Mouse (Mus musculus) MEL (cell line): ENCODE measurements around the gene Nemf. TPM values are rescaled to one million over a fixed set of nuclear protein-coding genes. Genes with fewer than 3 reads are reported as not detected.

Experiments used
- DNase-seq: peaks from one replicate; pipeline ENCODE4 v3.0.0; 2011; ENCODE audit warnings: low read depth, low spot score
- H3K27ac ChIP-seq: 2 replicates; pipeline ENCODE4 v1.5.1; 2012; ENCODE audit warnings: low read depth, mild to moderate bottlenecking, control low read depth, low read length, moderate library complexity; ENCODE audit not compliant: control insufficient read depth
- H3K27me3 ChIP-seq, 2 experiments: fragments of 150-350 bp in 1 of 2; sonication (generic) in 1 of 2; 2 replicates each; pipeline ENCODE4 v1.6.1; 2012; ENCODE audit warnings: low read length in 2 of 2, mild to moderate bottlenecking in 2 of 2, improper control_type of control experiment in 1 of 2, moderate library complexity in 1 of 2; ENCODE audit not compliant: insufficient read depth in 2 of 2, control insufficient read depth in 1 of 2
- H3K36me3 ChIP-seq, 2 experiments: 2 replicates each; pipeline ENCODE4 v1.6.1; 2012 to 2014; ENCODE audit warnings: low read length in 2 of 2, improper control_type of control experiment in 1 of 2, inconsistent platforms in 1 of 2, mild to moderate bottlenecking in 1 of 2; ENCODE audit not compliant: insufficient read depth in 2 of 2, control insufficient read depth in 1 of 2
- H3K4me1 ChIP-seq, 2 experiments: fragments of 150-350 bp in 1 of 2; sonication (generic) in 1 of 2; 2 replicates each; pipeline ENCODE4 v1.6.1; 2012; ENCODE audit warnings: low read length in 2 of 2, improper control_type of control experiment in 1 of 2, mild to moderate bottlenecking in 1 of 2; ENCODE audit not compliant: insufficient read depth in 2 of 2, control insufficient read depth in 1 of 2
- H3K4me3 ChIP-seq, 2 experiments: fragments of 150-350 bp in 1 of 2; sonication (generic) in 1 of 2; 2 replicates each; pipeline ENCODE4 v1.5.1; 2012; ENCODE audit warnings: low read depth in 2 of 2, low read length in 2 of 2, mild to moderate bottlenecking in 2 of 2, moderate library complexity in 2 of 2, control low read depth in 1 of 2, improper control_type of control experiment in 1 of 2; ENCODE audit not compliant: control insufficient read depth in 1 of 2, insufficient read depth in 1 of 2
- H3K79me2 ChIP-seq: 2 replicates; pipeline ENCODE4 v1.6.1; 2012; ENCODE audit warnings: mild to moderate bottlenecking, low read length, moderate library complexity; ENCODE audit not compliant: control insufficient read depth, poor library complexity, insufficient read depth
- H3K9ac ChIP-seq: 2 replicates; pipeline ENCODE4 v1.6.1; 2012; ENCODE audit warnings: low read depth, mild to moderate bottlenecking, control low read depth, low read length, moderate library complexity; ENCODE audit not compliant: control insufficient read depth, poor library complexity, severe bottlenecking
- H3K9me3 ChIP-seq: fragments of 150-350 bp; sonication (generic); replicated peaks from 2 replicates; pipeline ENCODE4 v1.6.1; 2012; ENCODE audit warnings: mild to moderate bottlenecking, low read length, improper control_type of control experiment, moderate library complexity; ENCODE audit not compliant: insufficient read depth
- BHLHE40 ChIP-seq: IDR thresholded peaks from 2 replicates; pipeline ENCODE4 v1.6.1; 2012; ENCODE audit warnings: low read depth, mild to moderate bottlenecking, inconsistent platforms, low read length, improper control_type of control experiment, borderline replicate concordance
- EP300 ChIP-seq, 2 experiments: IDR thresholded peaks; 2 replicates each; pipeline ENCODE4 v1.6.1; 2011; ENCODE audit warnings: improper control_type of control experiment in 2 of 2, low read length in 2 of 2, low read depth in 1 of 2, mild to moderate bottlenecking in 1 of 2
- ETS1 ChIP-seq: IDR thresholded peaks from 2 replicates; pipeline ENCODE4 v1.6.1; 2012; ENCODE audit warnings: low read depth, mild to moderate bottlenecking, inconsistent platforms, low read length, improper control_type of control experiment, moderate library complexity
- JUND ChIP-seq: IDR thresholded peaks from 2 replicates; pipeline ENCODE4 v1.6.1; 2011; ENCODE audit warnings: low read depth, mild to moderate bottlenecking, improper control_type of control experiment, low read length
- MXI1 ChIP-seq: IDR thresholded peaks from 2 replicates; pipeline ENCODE4 v1.6.1; 2011; ENCODE audit warnings: mild to moderate bottlenecking, low read depth, low read length, improper control_type of control experiment
- MYC ChIP-seq: IDR thresholded peaks from 2 replicates; pipeline ENCODE4 v1.6.1; 2011; ENCODE audit warnings: low read depth, mild to moderate bottlenecking, low read length, improper control_type of control experiment, moderate library complexity
- POLR2A ChIP-seq, 2 experiments: IDR thresholded peaks; 2 replicates each; pipeline ENCODE4 v1.6.1; 2011 to 2012; ENCODE audit warnings: low read length in 2 of 2, mild to moderate bottlenecking in 2 of 2, control low read depth in 1 of 2, improper control_type of control experiment in 1 of 2, low read depth in 1 of 2, moderate library complexity in 1 of 2; ENCODE audit not compliant: control insufficient read depth in 1 of 2, insufficient read depth in 1 of 2, poor library complexity in 1 of 2
- POLR2AphosphoS2 ChIP-seq: IDR thresholded peaks from 2 replicates; pipeline ENCODE4 v1.6.1; 2011; ENCODE audit warnings: low read length, improper control_type of control experiment
- SIN3A ChIP-seq: IDR thresholded peaks from 2 replicates; pipeline ENCODE4 v1.6.1; 2012; ENCODE audit warnings: low read length, improper control_type of control experiment, inconsistent platforms
- TAL1 ChIP-seq: IDR thresholded peaks from 2 replicates; pipeline ENCODE4 v1.6.1; 2012; ENCODE audit warnings: mild to moderate bottlenecking, inconsistent platforms, low read length, moderate library complexity, mixed read lengths
- TBP ChIP-seq: IDR thresholded peaks from 2 replicates; pipeline ENCODE4 v1.8.0; 2011; ENCODE audit warnings: low read depth, low read length, improper control_type of control experiment
- TCF12 ChIP-seq: IDR thresholded peaks from 2 replicates; pipeline ENCODE4 v1.6.1; 2014; ENCODE audit warnings: low read depth, mild to moderate bottlenecking, inconsistent platforms, low read length, improper control_type of control experiment, moderate library complexity
- UBTF ChIP-seq: IDR thresholded peaks from 2 replicates; pipeline ENCODE4 v1.6.1; 2012; ENCODE audit warnings: low read depth, mild to moderate bottlenecking, inconsistent platforms, low read length, improper control_type of control experiment, moderate library complexity, borderline replicate concordance; ENCODE audit not compliant: insufficient read depth
- ZC3H11A ChIP-seq: IDR thresholded peaks from 2 replicates; pipeline ENCODE4 v1.6.1; 2012; ENCODE audit warnings: low read depth, mild to moderate bottlenecking, inconsistent platforms, low read length, improper control_type of control experiment
- ZKSCAN1 ChIP-seq: IDR thresholded peaks from 2 replicates; pipeline ENCODE4 v1.6.1; 2012; ENCODE audit warnings: low read depth, mild to moderate bottlenecking, inconsistent platforms, low read length, improper control_type of control experiment, moderate library complexity
- ZNF384 ChIP-seq: IDR thresholded peaks from 2 replicates; pipeline ENCODE4 v1.6.1; 2012; ENCODE audit warnings: low read depth, mild to moderate bottlenecking, inconsistent platforms, low read length, improper control_type of control experiment
- polyA plus RNA-seq, 2 experiments: library from polyadenylated mRNA; stranded (reverse) in 1 of 2; unstranded in 1 of 2; fragments of >175 nt in 1 of 2; fragments of >200 nt in 1 of 2; gene quantifications; 2 replicates each; pipeline versions ENCODE4 v1.2.1 to v1.2.4; 2012; ENCODE audit warnings: low replicate concordance in 2 of 2, low read depth in 1 of 2; ENCODE audit not compliant: insufficient read length in 2 of 2, insufficient read depth in 1 of 2, missing spikeins in 1 of 2
- total RNA-seq: library from RNA; depleted of rRNA; stranded (reverse); fragments of 300-350 nt; gene quantifications from 2 replicates; pipeline ENCODE4 v1.2.3, GENCODE M21; 2012

Gene Nemf
- total and polyA plus RNA-seq, 3 experiments: 30.2 to 33.4 TPM; not detected in 1

GRCm38 (mm10) chr12:69296511-69297410 is 60.2 kb downstream of the Nemf start, which contains the start of gene Klhdc2 (continued):
- TF ChIP-seq MYC (no peak), TBP (peak; percentile 35; the same call in 1 of the 2 replicates), ETS1 (no peak), SIN3A (peak; percentile 63; the same call in 1 of the 2 replicates), ZNF384 (no peak), UBTF (0 out of 2 replicates have a peak, but pooled peaks have one; percentile 53), JUND (no peak), POLR2A (IDR thresholded peaks at IDR 0.05; ENCODE audit: control insufficient read depth in 1 of 2, insufficient read depth in 1 of 2, low read depth in 1 of 2, low read length in 2 of 2, poor library complexity in 1 of 2) (peak; percentile 63 to 92), EP300 (IDR thresholded peaks at IDR 0.05; ENCODE audit: low read depth in 1 of 2, low read length in 2 of 2) (no peak), ZKSCAN1 (no peak), ZC3H11A (no peak), TCF12 (peak; percentile 8; the same call in 1 of the 2 replicates), TAL1 (no peak)

- H3K27ac ChIP-seq: no peak overlapping the region
- H3K36me3 ChIP-seq: peaks cover 0 to 15% of the 10 kb centered on the region in 2 experiments; a peak in 2 of 4 replicates
- no peak for DNase-seq
- H3K9me3 ChIP-seq: no peaks in the 10 kb centered on the region
- H3K27me3 ChIP-seq: no peaks in the 10 kb centered on the region
- TF ChIP-seq POLR2AphosphoS2 (no peak), ZC3H11A (no peak), MXI1 (no peak), TBP (no peak), UBTF (no peak), BHLHE40 (no peak), SIN3A (no peak), POLR2A (IDR thresholded peaks at IDR 0.05; ENCODE audit: control insufficient read depth in 1 of 2, insufficient read depth in 1 of 2, low read depth in 1 of 2, low read length in 2 of 2, poor library complexity in 1 of 2) (no peak), ETS1 (no peak), TCF12 (no peak)
- peak overlapping the region in 1 of 2 experiments; percentile 79; a peak in 2 of 4 replicates for H3K4me3 ChIP-seq
- peaks cover 18% of the 10 kb centered on the region for H3K79me2 ChIP-seq
- H3K4me1 ChIP-seq: peaks cover 8 to 23% of the 10 kb centered on the region in 2 experiments; a peak in 3 of 4 replicates
- H3K9ac ChIP-seq: peak overlapping the region; percentile 88; the same call in 1 of the 2 replicates
Measured at GRCm38 (mm10) chr12:69295651-69296050, 61.3 kb downstream of the Nemf start.
